Mouse (Mus musculus) olfactory bulb, adult 2 months (tissue): ENCODE data around the gene Rmi1.

Experiments
- CTCF ChIP-seq: fragments of 200-500 bp; IDR thresholded peaks from 2 replicates; pipeline ENCODE4 v1.5.1; 2012; ENCODE audit warnings: low read depth, mild to moderate bottlenecking, low read length, moderate library complexity; ENCODE audit not compliant: insufficient read depth
- POLR2A ChIP-seq: fragments of 200-500 bp; IDR thresholded peaks from 2 replicates; pipeline ENCODE4 v1.6.1; 2012; ENCODE audit warnings: mild to moderate bottlenecking, low read depth, low read length, moderate library complexity; ENCODE audit not compliant: insufficient read depth

DNA sequence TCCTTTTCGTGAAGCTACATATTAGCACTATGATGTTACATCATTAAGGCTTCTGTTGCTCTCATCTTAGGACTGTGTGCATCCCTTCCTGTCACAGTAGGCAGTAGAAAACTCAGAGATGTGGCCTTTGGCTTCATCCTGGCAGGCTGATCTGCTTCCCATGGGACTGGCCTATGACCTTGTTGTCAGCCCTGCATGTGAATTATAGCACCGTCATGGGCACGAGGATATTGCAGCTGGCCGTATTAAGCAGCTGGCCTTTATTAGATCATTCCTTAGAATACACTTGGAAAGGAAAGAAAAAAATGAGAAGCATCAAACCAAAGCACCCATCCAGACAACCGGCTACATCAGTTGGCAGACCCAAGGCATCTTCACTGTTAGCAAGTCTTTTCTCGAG lies 13.3 kb downstream of the Rmi1 start:
- TF ChIP-seq CTCF (no peak), POLR2A (no peak)
